Mouse (Mus musculus) gastrocnemius, adult 2 months (tissue): ENCODE measurements around the gene Clock. TPM values are rescaled to one million over a fixed set of nuclear protein-coding genes. Genes with fewer than 3 reads are reported as not detected.

Experiments
- DNase-seq: peaks from one replicate; pipeline ENCODE4 v3.0.0; 2022
- H3K27ac ChIP-seq: fragments of 200-600 bp; 2 replicates; pipeline ENCODE4 v1.8.1; 2022; ENCODE audit warnings: mild to moderate bottlenecking
- H3K4me3 ChIP-seq: fragments of 200-600 bp; 2 replicates; pipeline ENCODE4 v1.8.1; 2022; ENCODE audit warnings: mild to moderate bottlenecking, moderate library complexity
- CTCF ChIP-seq: fragments of 200-600 bp; IDR thresholded peaks from 2 replicates; pipeline ENCODE4 v1.8.1; 2022; ENCODE audit warnings: antibody characterized with exemption, mild to moderate bottlenecking, moderate library complexity
- intact Hi-C: fragments of 180-260 bp; cut with DNase I; formaldehyde crosslinking; loops from one replicate; pipeline ENCODE4 v1.15.1; 2025
- long read RNA-seq, 2 experiments: library from polyadenylated mRNA; stranded (forward); transcript quantifications; one replicate each; pipeline ENCODE4 v2.0.0; 2021
- total RNA-seq, 2 experiments: library from RNA; stranded (reverse); gene quantifications; 2 replicates each; pipeline ENCODE4 v1.2.3; 2021

Clock gene
- 10 to 100 TPM; 20.4 to 32.5 TPM for total RNA-seq
- long read RNA-seq, experiment 1, full-length matches to known transcripts, result 7 of 28 reads
- long read RNA-seq, experiment 1, partial matches to known transcripts, result 7 of 28 reads
- long read RNA-seq, experiment 1, other reads (novel, unspliced or antisense), result 14 of 28 reads
- long read RNA-seq, experiment 2, full-length matches to known transcripts, result 5 of 13 reads
- long read RNA-seq, experiment 2, partial matches to known transcripts, result 3 of 13 reads
- long read RNA-seq, experiment 2, other reads (novel, unspliced or antisense), result 5 of 13 reads

GRCm38 (mm10) chr5:76304452-76305341 lies at the start of gene Clock:
Clock (minus strand) TSS chr5:76304792.
- peak within 1 kb of the TSS; percentile 96 for H3K4me3 ChIP-seq
- peak within 1 kb of the TSS; percentile 96 for H3K27ac ChIP-seq
- intact Hi-C loops, result loop anchor here (10.0 kb wide), 3 partner anchors 110 to 440 kb away; no protein-coding TSS in a partner anchor
- TF ChIP-seq CTCF, result no peak
- peak; percentile 95 for DNase-seq

- TF ChIP-seq CTCF, result no peak
- Histone ChIP-seq H3K27ac (no peak overlapping the region), H3K4me3 (no peak overlapping the region)
- intact Hi-C loops, result no loop called here
- DNase-seq, result no peak
Measured at GRCm38 (mm10) chr5:76351953-76352611, 47.5 kb upstream of the Clock start.

GRCm38 (mm10) chr5:76351537-76351936 lies 46.9 kb upstream of the Clock start:
- TF ChIP-seq CTCF, result no peak
- Histone ChIP-seq H3K4me3 (no peak overlapping the region), H3K27ac (no peak overlapping the region)
- DNase-seq, result no peak
- intact Hi-C loops, result no loop called here

DNA sequence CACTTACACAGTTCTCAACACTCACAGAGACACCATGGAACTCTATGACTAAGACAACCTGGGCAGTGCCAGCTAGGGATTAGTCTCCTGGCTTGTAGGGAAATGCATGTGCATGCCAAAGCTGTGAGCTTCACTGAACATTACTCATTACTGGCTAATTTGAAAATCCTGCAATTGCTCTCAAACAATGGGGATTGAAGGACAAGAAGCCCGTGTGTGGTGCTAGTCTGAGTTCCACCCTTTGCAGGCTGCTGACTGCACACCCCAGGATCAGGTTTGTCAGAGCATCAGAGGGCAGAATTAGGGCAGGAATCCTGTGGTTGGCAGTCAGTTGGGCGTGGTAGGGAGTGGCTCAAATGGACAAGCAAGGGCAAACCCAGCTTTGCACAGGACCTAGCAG lies 41.5 kb upstream of the Clock start:
- Histone ChIP-seq H3K4me3 (no peak overlapping the region), H3K27ac (no peak overlapping the region)
- TF ChIP-seq CTCF, result no peak
- intact Hi-C loops, result no loop called here
- DNase-seq, result peak; percentile 21

- intact Hi-C loops, result no loop called here
- no peak for DNase-seq
- TF ChIP-seq CTCF, result no peak
- no peak overlapping the region for H3K27ac ChIP-seq
- no peak overlapping the region for H3K4me3 ChIP-seq
Measured at GRCm38 (mm10) chr5:76340931-76341330, 36.3 kb upstream of the Clock start.

GRCm38 (mm10) chr5:76337100-76337499 lies 32.5 kb upstream of the Clock start:
- no peak for DNase-seq
- intact Hi-C loops, result no loop called here
- H3K4me3 ChIP-seq, result no peak overlapping the region
- no peak for TF ChIP-seq CTCF
- H3K27ac ChIP-seq, result no peak overlapping the region

GRCm38 (mm10) chr5:76333833-76334232 lies 29.2 kb upstream of the Clock start:
- no peak for TF ChIP-seq CTCF
- no peak overlapping the region for H3K27ac ChIP-seq
- no peak overlapping the region for H3K4me3 ChIP-seq
- intact Hi-C loops, result no loop called here
- no peak for DNase-seq

DNA sequence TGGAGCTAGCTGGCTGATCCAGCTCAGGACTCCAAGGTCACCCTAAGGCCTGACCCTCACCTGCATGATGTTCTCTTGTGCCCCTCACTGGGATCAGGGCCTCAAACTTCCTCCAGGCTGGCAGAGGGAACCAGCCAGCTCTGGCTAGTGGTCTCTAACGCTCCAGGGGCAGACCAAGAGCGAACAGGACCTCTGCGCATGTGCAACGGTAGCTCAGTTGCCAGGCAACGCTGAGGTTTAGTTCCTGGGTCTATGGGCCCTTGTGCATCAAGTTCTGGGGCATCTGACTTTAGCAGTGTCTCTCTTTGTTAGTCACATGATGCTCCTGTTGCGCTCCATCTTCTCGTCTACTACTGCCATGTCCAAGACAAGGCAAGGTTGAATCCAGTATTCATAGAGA lies 26.4 kb upstream of the Clock start, which contains the start of gene Pdcl2:
TSS of gene Pdcl2 (minus strand) at position 204 of the 400 bp plus-strand sequence.
- no peak within 1 kb of the TSS for H3K27ac ChIP-seq
- no peak within 1 kb of the TSS for H3K4me3 ChIP-seq
- TF ChIP-seq CTCF, result no peak
- intact Hi-C loops, result no loop called here
- no peak for DNase-seq

DNA sequence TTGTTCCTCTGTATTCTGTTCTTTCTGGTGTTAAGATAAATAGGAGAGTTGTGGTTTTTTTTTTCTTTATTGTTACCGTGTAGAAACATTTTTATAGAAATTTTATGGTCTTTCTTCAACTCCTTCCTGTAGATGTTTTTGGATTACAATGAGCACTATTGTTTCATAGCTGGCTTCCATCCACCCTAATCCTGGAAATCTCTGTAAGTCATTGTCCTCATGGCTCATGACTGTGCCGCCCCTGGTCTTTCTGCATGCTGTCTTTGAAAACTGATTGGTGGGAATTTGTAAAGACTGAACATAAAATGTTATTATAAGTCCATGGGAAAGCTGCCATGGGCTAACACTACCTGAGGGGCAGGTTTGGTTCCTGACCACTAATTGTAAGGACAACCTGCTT lies 22.7 kb upstream of the Clock start:
- Histone ChIP-seq H3K4me3 (no peak overlapping the region), H3K27ac (no peak overlapping the region)
- no peak for TF ChIP-seq CTCF
- DNase-seq, result no peak
- intact Hi-C loops, result no loop called here

DNA sequence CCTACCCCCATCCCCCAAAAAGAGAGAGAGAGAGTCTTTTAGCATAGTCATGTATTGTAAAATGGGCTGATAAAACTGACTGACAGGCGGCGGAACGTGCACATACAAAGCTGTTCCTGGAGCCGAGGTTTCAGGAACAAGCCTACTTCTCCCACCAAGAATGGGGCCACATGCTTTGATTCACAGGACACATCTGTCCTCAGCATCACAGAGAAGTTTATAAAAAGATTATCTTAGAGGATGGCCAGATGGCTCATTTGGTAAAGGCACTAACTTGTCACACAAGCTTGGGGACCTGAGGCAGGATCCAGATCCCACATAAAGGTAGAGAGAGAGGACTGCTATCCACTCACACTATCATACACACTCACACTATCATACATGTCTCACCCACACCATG lies 20.5 kb upstream of the Clock start:
- H3K4me3 ChIP-seq, result no peak overlapping the region
- intact Hi-C loops, result no loop called here
- no peak overlapping the region for H3K27ac ChIP-seq
- DNase-seq, result no peak
- TF ChIP-seq CTCF, result no peak

- no peak for DNase-seq
- intact Hi-C loops, result no loop called here
- no peak for TF ChIP-seq CTCF
- H3K4me3 ChIP-seq, result no peak overlapping the region
- H3K27ac ChIP-seq, result no peak overlapping the region
Measured at GRCm38 (mm10) chr5:76321249-76322196, 16.9 kb upstream of the Clock start.

- Histone ChIP-seq H3K4me3 (no peak overlapping the region), H3K27ac (no peak overlapping the region)
- no peak for DNase-seq
- intact Hi-C loops, result loop anchor here (10.0 kb wide), 3 partner anchors 107 to 443 kb away; no protein-coding TSS in a partner anchor
- TF ChIP-seq CTCF, result no peak
Measured at GRCm38 (mm10) chr5:76308206-76308605, 3.6 kb upstream of the Clock start.
